Mouse (Mus musculus) limb, embryonic 10.5 days (tissue): ENCODE results near the gene Sptbn1. TPM values are rescaled to one million over a fixed set of nuclear protein-coding genes. Genes with fewer than 3 reads are reported as not detected.

ENCODE experiments used
- polyA plus RNA-seq: library from polyadenylated mRNA; unstranded; fragments of >200 nt; fragmentation: Nextera tagmentation; extraction: Ambion mirVana; gene quantifications from 2 replicates; pipeline ENCODE4 v1.2.1, GENCODE M21; 2016

The Sptbn1 gene
- polyA plus RNA-seq, 1 experiment from 2014 or later, result 64.1 TPM

Other genes with a start within 250 kb of the Sptbn1 start
- 0.21 and 0.50 TPM in 2 replicates for gene Eml6, start 242.1 kb downstream of the Sptbn1 start, polyA plus RNA-seq
- gene 4930505A04Rik, start 203.7 kb upstream of the Sptbn1 start, polyA plus RNA-seq, result not detected in 2 replicates